Mouse (Mus musculus) forebrain, embryonic 14.5 days (tissue): ENCODE results near the gene Muc3. TPM values are rescaled to one million over a fixed set of nuclear protein-coding genes. Genes with fewer than 3 reads are reported as not detected.

Experiments
- ATAC-seq: fragments of 200-750 bp; cut with Nextera tagmentation; 2 replicates; pipeline ENCODE4 v1.8.0; 2017; ENCODE audit warnings: mild to moderate bottlenecking, moderate library complexity
- DNase-seq: peaks from one replicate; pipeline ENCODE4 v3.0.0-alpha.2; 2015; ENCODE audit warnings: low spot score
- H3K27ac ChIP-seq: fragments of 300-500 bp; sonication (generic); 2 replicates; pipeline ENCODE4 v1.5.1; 2014; ENCODE audit warnings: low read depth, mild to moderate bottlenecking, control low read depth, low read length, moderate library complexity
- H3K27me3 ChIP-seq: fragments of 300-500 bp; sonication (generic); replicated peaks from 2 replicates; pipeline ENCODE4 v1.6.1; 2014; ENCODE audit warnings: low read length, control low read depth, mixed read lengths; ENCODE audit not compliant: control insufficient read depth, insufficient read depth
- H3K36me3 ChIP-seq: fragments of 300-500 bp; sonication (generic); 2 replicates; pipeline ENCODE4 v1.6.1; 2014; ENCODE audit warnings: low read length, control low read depth; ENCODE audit not compliant: control insufficient read depth, insufficient read depth
- H3K4me1 ChIP-seq: fragments of 300-500 bp; sonication (generic); 2 replicates; pipeline ENCODE4 v1.6.1; 2014; ENCODE audit warnings: antibody characterized with exemption, low read length, control low read depth; ENCODE audit not compliant: control insufficient read depth, insufficient read depth
- H3K4me2 ChIP-seq: fragments of 300-500 bp; sonication (generic); 2 replicates; pipeline ENCODE4 v1.6.1; 2014; ENCODE audit warnings: mild to moderate bottlenecking, control low read depth, low read length
- H3K4me3 ChIP-seq: fragments of 300-500 bp; sonication (generic); 2 replicates; pipeline ENCODE4 v1.5.1; 2014; ENCODE audit warnings: low read depth, low read length, control low read depth
- H3K9ac ChIP-seq: fragments of 300-500 bp; sonication (generic); 2 replicates; pipeline ENCODE4 v1.6.1; 2014; ENCODE audit warnings: mild to moderate bottlenecking, low read length, control low read depth, moderate library complexity
- H3K9me3 ChIP-seq: fragments of 300-500 bp; sonication (generic); replicated peaks from 2 replicates; pipeline ENCODE4 v1.6.1; 2016; ENCODE audit warnings: low read length, control low read depth, mixed read lengths; ENCODE audit not compliant: control insufficient read depth
- WGBS: fragments of 180-500 bp; shearing (Covaris S2); extraction: QIAGEN DNeasy Blood & Tissue Kit; methylation state at CpG from one replicate; pipeline ENCODE4 v1.1.7; 2014; 5-methylcytosine and 5-hydroxymethylcytosine counted together
- polyA plus RNA-seq: library from polyadenylated mRNA; unstranded; fragments of >200 nt; fragmentation: Nextera tagmentation; extraction: Ambion mirVana; gene quantifications from 2 replicates; pipeline ENCODE4 v1.2.1, GENCODE M21; 2014

The Muc3 gene
- polyA plus RNA-seq, 1 experiment from 2014 or later = not detected

- H3K27me3 ChIP-seq = no peaks in the 10 kb centered on the region
- 83% methylated on average over 9 of the region's 9 CpGs for WGBS
- H3K27ac ChIP-seq = no peak overlapping the region
- DNase-seq = no peak
- H3K4me1 ChIP-seq = no peaks in the 10 kb centered on the region
- ATAC-seq = no peak
- H3K9me3 ChIP-seq = no peaks in the 10 kb centered on the region
- H3K4me2 ChIP-seq = no peak overlapping the region
- H3K4me3 ChIP-seq = no peak overlapping the region
- no peaks in the 10 kb centered on the region for H3K36me3 ChIP-seq
- H3K9ac ChIP-seq = no peak overlapping the region
Observed at GRCm38 (mm10) chr5:137093720-137094119, 55.4 kb downstream of the Muc3 start.

- Histone ChIP-seq H3K27ac (no peak overlapping the region), H3K36me3 (no peaks in the 10 kb centered on the region), H3K4me3 (no peak overlapping the region), H3K4me1 (no peaks in the 10 kb centered on the region), H3K4me2 (no peak overlapping the region), H3K9ac (no peak overlapping the region), H3K27me3 (no peaks in the 10 kb centered on the region), H3K9me3 (no peaks in the 10 kb centered on the region)
- ATAC-seq = no peak
- no peak for DNase-seq
- 67% methylated on average over 6 of the region's 6 CpGs for WGBS
Observed at GRCm38 (mm10) chr5:137091560-137091959, 57.6 kb downstream of the Muc3 start.

- Histone ChIP-seq H3K27me3 (no peaks in the 10 kb centered on the region), H3K9me3 (no peaks in the 10 kb centered on the region), H3K27ac (no peak overlapping the region), H3K4me2 (no peak overlapping the region), H3K36me3 (no peaks in the 10 kb centered on the region), H3K4me3 (no peak overlapping the region), H3K9ac (no peak overlapping the region), H3K4me1 (no peaks in the 10 kb centered on the region)
- ATAC-seq (no peak), DNase-seq (no peak)
- 75% methylated on average over 10 of the region's 10 CpGs for WGBS
Observed at GRCm38 (mm10) chr5:137090870-137091269, 58.3 kb downstream of the Muc3 start.

- H3K27ac ChIP-seq = no peak overlapping the region
- no peaks in the 10 kb centered on the region for H3K36me3 ChIP-seq
- 92% methylated on average over 8 of the region's 8 CpGs for WGBS
- H3K4me2 ChIP-seq = no peak overlapping the region
- H3K27me3 ChIP-seq = no peaks in the 10 kb centered on the region
- DNase-seq (no peak), ATAC-seq (no peak)
- H3K4me3 ChIP-seq = no peak overlapping the region
- H3K9ac ChIP-seq = no peak overlapping the region
- H3K4me1 ChIP-seq = no peaks in the 10 kb centered on the region
- H3K9me3 ChIP-seq = no peaks in the 10 kb centered on the region
Observed at GRCm38 (mm10) chr5:137087410-137087809, 61.7 kb downstream of the Muc3 start.

- no peak for DNase-seq
- ATAC-seq = no peak
- Histone ChIP-seq H3K4me3 (no peak overlapping the region), H3K4me2 (no peak overlapping the region), H3K27me3 (no peaks in the 10 kb centered on the region), H3K4me1 (no peaks in the 10 kb centered on the region), H3K27ac (no peak overlapping the region), H3K36me3 (no peaks in the 10 kb centered on the region), H3K9ac (no peak overlapping the region), H3K9me3 (no peaks in the 10 kb centered on the region)
- 82% methylated on average over 3 of the region's 3 CpGs for WGBS
Observed at GRCm38 (mm10) chr5:137085731-137086130, 63.4 kb downstream of the Muc3 start.

- Histone ChIP-seq H3K27ac (no peak overlapping the region), H3K4me3 (no peak overlapping the region), H3K4me1 (no peaks in the 10 kb centered on the region), H3K36me3 (no peaks in the 10 kb centered on the region), H3K27me3 (no peaks in the 10 kb centered on the region), H3K4me2 (no peak overlapping the region), H3K9ac (no peak overlapping the region), H3K9me3 (no peaks in the 10 kb centered on the region)
- DNase-seq = no peak
- ATAC-seq = no peak
- 85% methylated on average over 6 of the region's 6 CpGs for WGBS
Observed at GRCm38 (mm10) chr5:137085021-137085420, 64.1 kb downstream of the Muc3 start.

Other genes starting within 250 kb of the Muc3 start
- gene Ift22, start 241.2 kb downstream of the Muc3 start, polyA plus RNA-seq = 137 and 158 TPM in 2 replicates
- gene Fis1, start 196.0 kb downstream of the Muc3 start, polyA plus RNA-seq = 432 and 495 TPM in 2 replicates
- 0.11 TPM in 1 of 2 replicates, not detected in the other for gene Cldn15, start 182.7 kb downstream of the Muc3 start, polyA plus RNA-seq
- 21.7 and 22.2 TPM in 2 replicates for gene Plod3, start 162.3 kb downstream of the Muc3 start, polyA plus RNA-seq
- gene Znhit1, start 161.3 kb downstream of the Muc3 start, polyA plus RNA-seq = 125 and 136 TPM in 2 replicates
- gene Vgf, start 122.9 kb downstream of the Muc3 start, polyA plus RNA-seq = 2.7 and 3.8 TPM in 2 replicates
- 242 and 250 TPM in 2 replicates for gene Ap1s1, start 103.2 kb downstream of the Muc3 start, polyA plus RNA-seq
- 0.14 and 0.28 TPM in 2 replicates for gene Serpine1, start 77.1 kb downstream of the Muc3 start, polyA plus RNA-seq
- 3.2 and 4.8 TPM in 2 replicates for gene Trim56, start 33.1 kb downstream of the Muc3 start, polyA plus RNA-seq
- gene Muc3a, start 63.1 kb upstream of the Muc3 start, polyA plus RNA-seq = 0.11 TPM in 1 of 2 replicates, not detected in the other
- 6.9 and 10.9 TPM in 2 replicates for gene Ache, start 138.2 kb upstream of the Muc3 start, polyA plus RNA-seq
- gene Ufsp1, start 145.3 kb upstream of the Muc3 start, polyA plus RNA-seq = 9.8 and 10.3 TPM in 2 replicates
- gene Srrt, start 158.4 kb upstream of the Muc3 start, polyA plus RNA-seq = 78.9 and 95.2 TPM in 2 replicates
- gene Trip6, start 165.1 kb upstream of the Muc3 start, polyA plus RNA-seq = 18.2 and 18.4 TPM in 2 replicates
- 6.2 and 9.9 TPM in 2 replicates for gene Slc12a9, start 184.3 kb upstream of the Muc3 start, polyA plus RNA-seq
- 6.2 and 8.0 TPM in 2 replicates for gene Ephb4, start 200.8 kb upstream of the Muc3 start, polyA plus RNA-seq